Mouse (Mus musculus) cerebellum, postnatal 25 days (tissue): ENCODE results near the gene Alg12.
"Not testable (repeated sequence)": the region's sequence is repeated elsewhere in the genome, so short reads cannot be mapped to it uniquely, and the experiment has no call there.

Experiments
- DNase-seq, 2 experiments: peaks; one replicate each; pipeline ENCODE4 v3.0.0; 2021; ENCODE audit warnings: mixed read lengths in 2 of 2

Gene Alg12

DNA sequence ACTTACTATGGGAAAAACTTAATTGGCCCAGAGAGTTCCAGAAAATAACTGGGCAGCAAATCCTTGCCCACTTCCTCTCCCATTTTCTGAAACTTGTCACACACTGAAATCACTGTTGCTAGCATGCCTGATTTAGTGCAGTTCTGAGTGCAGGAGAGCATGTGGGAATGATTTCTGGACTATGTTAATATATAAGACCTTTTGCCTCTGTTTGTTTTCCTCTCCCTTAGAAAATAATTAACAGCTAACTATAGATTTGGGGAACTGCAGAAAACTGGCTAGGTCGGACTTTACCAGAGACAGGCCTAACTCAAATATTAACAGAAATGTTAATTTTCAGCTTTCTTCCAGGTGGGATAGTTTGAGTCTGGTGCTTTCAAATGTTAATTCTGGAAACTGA is 50.6 kb downstream of the Alg12 start:
- no peak for DNase-seq

DNA sequence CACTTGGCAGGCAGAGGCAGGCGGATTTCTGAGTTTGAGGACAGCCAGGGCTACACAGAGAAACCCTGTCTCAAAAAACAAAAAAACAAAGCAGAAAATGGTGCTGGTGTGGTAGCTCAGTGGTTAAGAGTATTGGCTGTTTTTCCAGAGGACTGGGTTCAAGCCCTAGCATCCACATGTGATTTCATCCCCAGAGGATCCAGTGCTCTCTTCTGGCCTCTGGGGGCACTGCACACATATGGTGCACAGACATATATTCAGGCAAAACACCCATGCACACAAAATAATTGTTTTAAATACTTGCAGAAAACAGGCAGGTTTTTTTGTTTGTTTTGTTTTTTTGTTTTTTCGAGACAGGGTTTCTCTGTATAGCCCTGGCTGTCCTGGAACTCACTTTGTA is 53.0 kb downstream of the Alg12 start:
- DNase-seq, result not testable (repeated sequence)

- DNase-seq, result no peak
Measured at GRCm38 (mm10) chr15:88761551-88761950, 57.6 kb downstream of the Alg12 start.

DNA sequence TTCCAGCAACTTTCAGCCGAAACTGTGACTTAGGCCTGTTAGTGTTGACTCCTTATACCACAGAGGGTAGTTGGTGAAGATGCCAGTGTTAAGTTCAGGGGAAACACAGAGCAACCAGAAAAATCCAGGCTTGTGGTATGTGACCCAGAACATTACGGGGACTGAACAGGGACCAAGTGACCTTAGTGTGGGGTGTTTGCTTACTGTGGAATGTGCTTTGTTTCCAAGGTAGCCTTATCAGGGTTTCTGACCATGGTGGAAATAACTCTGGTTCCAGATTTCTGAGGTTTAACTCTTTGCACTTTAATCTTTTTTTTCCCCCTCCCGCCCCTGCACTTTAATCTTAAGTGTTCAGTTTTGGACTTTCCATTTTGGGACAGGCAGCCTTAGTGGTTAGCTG is 61.1 kb downstream of the Alg12 start:
- no peak for DNase-seq

- DNase-seq, result no peak
Measured at GRCm38 (mm10) chr15:88755761-88756160, 63.4 kb downstream of the Alg12 start.
